Mouse (Mus musculus) forebrain, embryonic 11.5 days (tissue): ENCODE results near the gene Cuedc1. TPM values are rescaled to one million over a fixed set of nuclear protein-coding genes. Genes with fewer than 3 reads are reported as not detected.

ENCODE experiments used
- ATAC-seq: fragments of 200-750 bp; cut with Nextera tagmentation; replicated peaks from 2 replicates; pipeline ENCODE4 v1.8.0; 2017; ENCODE audit warnings: moderate TSS enrichment; ENCODE audit not compliant: low FRiP score
- DNase-seq: peaks from one replicate; pipeline ENCODE4 v3.0.0-alpha.2; 2017; ENCODE audit warnings: low spot score
- H3K27ac ChIP-seq: fragments of 300-500 bp; sonication (generic); 2 replicates; pipeline ENCODE4 v1.5.1; 2014; ENCODE audit warnings: low read depth, low read length
- H3K27me3 ChIP-seq: fragments of 300-500 bp; sonication (generic); 2 replicates; pipeline ENCODE4 v1.6.1; 2014; ENCODE audit warnings: mild to moderate bottlenecking, low read length, mixed read lengths; ENCODE audit not compliant: control insufficient read depth, insufficient read depth
- H3K36me3 ChIP-seq: fragments of 300-500 bp; sonication (generic); 2 replicates; pipeline ENCODE4 v1.6.1; 2014; ENCODE audit warnings: mild to moderate bottlenecking, low read length, moderate library complexity, mixed read lengths; ENCODE audit not compliant: control insufficient read depth, insufficient read depth
- H3K4me1 ChIP-seq: fragments of 300-500 bp; sonication (generic); replicated peaks from 2 replicates; pipeline ENCODE4 v1.6.1; 2014; ENCODE audit warnings: low read length, mixed read lengths; ENCODE audit not compliant: control insufficient read depth, insufficient read depth
- H3K4me2 ChIP-seq: fragments of 300-500 bp; sonication (generic); 2 replicates; pipeline ENCODE4 v1.6.1; 2014; ENCODE audit warnings: low read depth, mild to moderate bottlenecking, low read length, moderate library complexity, mixed read lengths; ENCODE audit not compliant: severe bottlenecking
- H3K4me3 ChIP-seq: fragments of 300-500 bp; sonication (generic); 2 replicates; pipeline ENCODE4 v1.5.1; 2014; ENCODE audit warnings: low read depth, low read length
- H3K9ac ChIP-seq: fragments of 300-500 bp; sonication (generic); 2 replicates; pipeline ENCODE4 v1.6.1; 2014; ENCODE audit warnings: low read length
- H3K9me3 ChIP-seq: fragments of 300-500 bp; sonication (generic); 2 replicates; pipeline ENCODE4 v1.6.1; 2016; ENCODE audit warnings: low read length, mixed read lengths; ENCODE audit not compliant: control insufficient read depth
- WGBS: fragments of 180-500 bp; shearing (Covaris S2); extraction: QIAGEN DNeasy Blood & Tissue Kit; methylation state at CpG from one replicate; pipeline ENCODE4 v1.1.7; 2014; 5-methylcytosine and 5-hydroxymethylcytosine counted together
- polyA plus RNA-seq: library from polyadenylated mRNA; unstranded; fragments of >200 nt; fragmentation: Nextera tagmentation; extraction: Ambion mirVana; gene quantifications from 2 replicates; pipeline ENCODE4 v1.2.1, GENCODE M21; 2014

Gene Cuedc1
- polyA plus RNA-seq, 1 experiment from 2014 or later: 26.2 TPM

DNA sequence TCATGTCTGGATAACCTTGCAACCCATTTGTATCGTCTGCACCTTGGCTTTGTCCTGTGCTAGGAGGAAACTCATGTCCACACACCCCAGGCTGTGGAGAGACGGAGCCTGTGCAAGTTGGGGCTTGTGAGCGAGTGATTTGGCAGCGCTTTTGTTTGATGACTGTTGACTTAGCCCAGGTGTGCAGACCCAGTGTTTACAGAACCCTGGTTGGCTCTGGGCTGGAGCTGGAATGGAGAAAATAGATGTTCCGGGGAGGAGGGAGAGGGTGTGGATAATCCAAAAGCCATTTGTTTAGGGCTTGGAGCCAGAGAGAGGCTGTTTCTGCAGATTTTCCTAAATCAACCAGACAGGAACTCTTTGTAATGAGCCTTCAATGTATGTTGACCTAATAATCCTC, 56.0 kb downstream of the Cuedc1 start:
- no peak overlapping the region for H3K4me3 ChIP-seq
- DNase-seq (no peak), ATAC-seq (no peak)
- no peaks in the 10 kb centered on the region for H3K9me3 ChIP-seq
- WGBS: 74% methylated on average over 5 of the region's 5 CpGs
- peaks cover 25% of the 10 kb centered on the region for H3K4me1 ChIP-seq
- H3K36me3 ChIP-seq: no peaks in the 10 kb centered on the region
- no peak overlapping the region for H3K9ac ChIP-seq
- H3K27me3 ChIP-seq: no peaks in the 10 kb centered on the region
- no peak overlapping the region for H3K27ac ChIP-seq
- no peak overlapping the region for H3K4me2 ChIP-seq

DNA sequence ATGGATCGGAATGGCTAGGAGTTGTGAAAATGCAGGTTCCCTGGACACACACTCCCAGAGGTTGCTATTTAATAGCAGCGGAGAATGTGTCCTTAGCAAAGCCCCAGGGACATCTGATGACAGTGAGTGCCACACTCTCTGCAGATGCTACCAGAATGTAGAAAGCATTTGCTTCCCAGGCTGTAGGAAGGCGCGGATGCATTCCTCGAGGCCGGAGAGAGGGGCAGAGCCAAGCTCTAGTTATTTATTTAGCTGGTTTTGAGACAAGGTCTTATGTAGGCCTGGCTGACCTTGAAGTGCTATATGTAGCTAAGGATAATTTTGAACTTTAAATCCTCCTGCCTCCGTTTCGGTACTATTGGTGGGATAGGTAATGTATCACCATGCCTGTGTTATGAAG, 56.6 kb downstream of the Cuedc1 start:
- Histone ChIP-seq H3K27ac (no peak overlapping the region), H3K27me3 (no peaks in the 10 kb centered on the region), H3K9me3 (no peaks in the 10 kb centered on the region), H3K4me1 (peaks cover 21% of the 10 kb centered on the region), H3K36me3 (no peaks in the 10 kb centered on the region), H3K9ac (no peak overlapping the region), H3K4me2 (no peak overlapping the region), H3K4me3 (no peak overlapping the region)
- no peak for DNase-seq
- WGBS: 84% methylated on average over 8 of the region's 8 CpGs
- ATAC-seq: no peak

DNA sequence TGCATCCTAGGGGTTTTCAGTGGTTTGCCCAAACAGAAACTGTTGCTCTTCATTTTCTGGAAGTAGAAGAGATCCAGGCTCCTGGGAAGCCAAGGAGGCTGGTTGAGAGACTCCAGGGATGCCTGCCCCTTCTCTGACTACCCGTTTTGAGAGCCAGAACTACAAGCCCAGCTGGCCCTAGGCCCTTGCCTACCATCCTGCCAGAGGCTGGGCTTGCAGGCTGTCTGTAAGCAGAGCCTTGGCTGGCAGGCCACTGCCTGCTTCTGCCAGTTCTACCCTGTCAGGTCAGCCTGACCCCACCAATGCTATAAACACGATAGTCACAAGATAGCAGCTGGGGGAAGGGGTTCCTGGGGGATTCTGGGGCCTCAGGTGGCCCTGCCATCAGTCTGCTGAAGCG, 57.6 kb downstream of the Cuedc1 start:
- H3K4me1 ChIP-seq: peaks cover 25% of the 10 kb centered on the region
- no peak overlapping the region for H3K27ac ChIP-seq
- WGBS: 66% methylated on average over 3 of the region's 3 CpGs

DNA sequence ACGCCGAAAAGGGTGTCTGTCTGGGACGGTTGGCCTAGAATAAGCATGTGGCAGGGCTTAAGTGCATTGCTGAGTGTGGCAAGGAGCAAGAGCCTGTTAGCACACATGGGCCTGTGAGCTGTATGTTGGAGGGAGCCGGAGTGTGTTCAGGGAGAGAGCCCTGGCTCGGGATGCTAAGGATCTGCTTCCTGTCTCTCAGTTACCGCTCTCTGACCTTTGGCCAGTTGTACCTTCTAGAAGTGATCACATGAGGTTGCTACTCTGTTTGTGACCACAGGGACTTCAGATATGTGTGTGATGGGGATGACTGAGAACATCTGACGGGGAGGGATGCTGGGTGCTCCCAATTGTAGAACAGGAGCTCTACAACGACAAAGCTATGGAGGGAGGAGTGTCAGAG, 58.1 kb downstream of the Cuedc1 start:
- ATAC-seq: no peak
- Histone ChIP-seq H3K4me1 (peaks cover 28% of the 10 kb centered on the region), H3K36me3 (no peaks in the 10 kb centered on the region), H3K9me3 (no peaks in the 10 kb centered on the region), H3K4me2 (no peak overlapping the region), H3K27ac (no peak overlapping the region), H3K27me3 (no peaks in the 10 kb centered on the region), H3K9ac (no peak overlapping the region), H3K4me3 (no peak overlapping the region)
- DNase-seq: no peak
- 71% methylated on average over 8 of the region's 8 CpGs for WGBS

More for the DNA sequence above, 57.6 kb downstream of the Cuedc1 start:
- Histone ChIP-seq H3K9ac (no peak overlapping the region), H3K27me3 (no peaks in the 10 kb centered on the region), H3K9me3 (no peaks in the 10 kb centered on the region), H3K36me3 (no peaks in the 10 kb centered on the region), H3K4me2 (no peak overlapping the region), H3K4me3 (no peak overlapping the region)
- DNase-seq (no peak), ATAC-seq (no peak)

DNA sequence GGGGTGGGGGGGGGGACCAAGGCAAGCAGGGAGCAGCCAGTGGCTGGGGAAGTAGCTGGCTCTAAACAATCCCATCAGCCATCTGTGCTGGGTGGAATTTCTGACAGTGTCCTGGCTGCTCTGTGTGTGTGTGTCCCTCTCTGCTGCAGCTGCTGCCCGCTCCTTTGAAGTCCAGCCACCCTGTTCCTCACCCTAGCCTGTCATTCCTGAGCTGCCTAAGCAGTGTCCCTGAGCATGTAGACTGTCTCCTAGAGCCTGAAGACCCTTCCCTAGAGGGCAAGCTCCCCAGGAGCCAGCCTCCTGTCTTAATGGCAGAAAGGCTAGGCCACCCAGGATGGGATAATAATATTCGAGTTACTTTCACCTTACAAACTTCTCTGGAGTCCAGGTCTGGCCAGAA, 58.5 kb downstream of the Cuedc1 start:
- no peak overlapping the region for H3K4me3 ChIP-seq
- no peak overlapping the region for H3K9ac ChIP-seq
- peaks cover 26% of the 10 kb centered on the region for H3K4me1 ChIP-seq
- WGBS: 64% methylated on average over 2 of the region's 2 CpGs
- H3K27me3 ChIP-seq: no peaks in the 10 kb centered on the region
- DNase-seq: no peak
- no peak overlapping the region for H3K27ac ChIP-seq
- ATAC-seq: no peak
- no peaks in the 10 kb centered on the region for H3K36me3 ChIP-seq
- H3K4me2 ChIP-seq: no peak overlapping the region
- no peaks in the 10 kb centered on the region for H3K9me3 ChIP-seq

DNA sequence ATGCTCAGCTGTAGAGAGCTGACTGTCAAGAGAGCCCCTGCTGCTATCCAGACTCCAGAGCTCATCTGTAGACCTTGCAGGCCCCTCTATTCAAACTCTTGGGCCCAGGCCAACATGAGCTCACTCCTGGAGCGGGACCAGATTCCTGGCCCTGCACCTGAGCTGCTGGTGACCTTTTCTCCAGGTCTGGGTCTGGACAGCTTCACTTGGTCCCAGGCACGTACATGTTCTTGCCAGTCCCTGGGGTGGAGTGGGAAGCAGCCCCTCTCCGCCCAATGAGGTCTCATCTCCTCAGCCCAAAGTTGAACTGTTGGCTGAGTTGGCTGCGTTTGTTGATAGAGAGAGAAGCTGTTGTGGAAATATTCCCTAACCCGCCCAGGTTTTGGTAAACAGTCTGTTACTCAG, 61.0 kb downstream of the Cuedc1 start:
- no peak overlapping the region for H3K4me2 ChIP-seq
- no peak overlapping the region for H3K4me3 ChIP-seq
- DNase-seq (no peak), ATAC-seq (no peak)
- WGBS: 88% methylated on average over 5 of the region's 5 CpGs
- H3K9me3 ChIP-seq: no peaks in the 10 kb centered on the region
- H3K9ac ChIP-seq: no peak overlapping the region
- H3K36me3 ChIP-seq: no peaks in the 10 kb centered on the region
- no peak overlapping the region for H3K27ac ChIP-seq
- H3K27me3 ChIP-seq: no peaks in the 10 kb centered on the region
- H3K4me1 ChIP-seq: peaks cover 27% of the 10 kb centered on the region

DNA sequence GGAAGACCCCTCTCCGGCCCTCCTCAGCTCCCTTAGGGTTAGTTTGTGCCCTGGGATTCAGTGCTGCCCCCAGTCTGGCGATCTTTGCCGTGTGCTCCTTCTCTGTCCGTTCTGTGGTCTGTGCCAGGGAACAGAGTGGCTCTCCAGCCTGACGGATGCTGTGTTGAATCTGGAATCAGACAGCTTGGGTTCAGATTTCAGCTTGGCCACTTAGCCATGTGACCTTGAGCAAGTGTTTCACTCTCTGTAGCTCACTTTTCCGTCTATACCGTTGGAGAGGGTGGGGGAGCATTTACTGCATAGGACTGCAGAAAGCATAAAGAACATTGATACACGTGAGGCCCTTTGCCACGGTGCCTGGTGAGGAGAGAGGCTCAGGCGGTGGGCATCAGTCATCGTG, 61.5 kb downstream of the Cuedc1 start:
- H3K4me1 ChIP-seq: peaks cover 27% of the 10 kb centered on the region
- no peak overlapping the region for H3K9ac ChIP-seq

DNA sequence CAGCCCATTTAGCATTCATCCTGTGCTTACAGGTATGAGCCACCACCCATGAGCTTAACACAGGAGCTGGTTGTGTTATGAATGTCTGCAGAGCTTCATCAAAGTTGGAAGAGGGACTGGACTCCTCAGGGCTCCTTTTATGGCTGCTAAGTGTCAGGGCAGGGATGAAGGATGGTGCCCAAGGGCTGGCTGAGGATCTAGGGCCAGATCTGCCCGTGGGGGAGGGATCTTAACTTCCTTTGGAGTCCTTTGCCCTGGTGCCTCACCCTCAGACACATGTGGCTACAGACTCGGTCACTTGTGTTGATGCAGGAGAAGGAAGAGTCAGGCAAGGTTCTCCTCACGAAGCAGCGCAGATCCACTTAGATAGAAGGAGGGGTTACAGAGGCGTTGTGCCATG, 62.5 kb downstream of the Cuedc1 start:
- Histone ChIP-seq H3K27me3 (no peaks in the 10 kb centered on the region), H3K4me2 (peak overlapping the region; percentile 54), H3K27ac (peak overlapping the region; percentile 86; the same call in 1 of the 2 replicates), H3K9ac (no peak overlapping the region), H3K4me1 (peaks cover 27% of the 10 kb centered on the region), H3K4me3 (no peak overlapping the region), H3K9me3 (no peaks in the 10 kb centered on the region), H3K36me3 (no peaks in the 10 kb centered on the region)
- ATAC-seq: no peak
- 43% methylated on average over 5 of the region's 5 CpGs for WGBS
- no peak for DNase-seq

More for the DNA sequence above, 61.5 kb downstream of the Cuedc1 start:
- Histone ChIP-seq H3K4me3 (no peak overlapping the region), H3K4me2 (no peak overlapping the region), H3K9me3 (no peaks in the 10 kb centered on the region), H3K27ac (no peak overlapping the region), H3K36me3 (no peaks in the 10 kb centered on the region), H3K27me3 (no peaks in the 10 kb centered on the region)
- DNase-seq: no peak
- WGBS: 83% methylated on average over 11 of the region's 11 CpGs
- no peak for ATAC-seq

DNA sequence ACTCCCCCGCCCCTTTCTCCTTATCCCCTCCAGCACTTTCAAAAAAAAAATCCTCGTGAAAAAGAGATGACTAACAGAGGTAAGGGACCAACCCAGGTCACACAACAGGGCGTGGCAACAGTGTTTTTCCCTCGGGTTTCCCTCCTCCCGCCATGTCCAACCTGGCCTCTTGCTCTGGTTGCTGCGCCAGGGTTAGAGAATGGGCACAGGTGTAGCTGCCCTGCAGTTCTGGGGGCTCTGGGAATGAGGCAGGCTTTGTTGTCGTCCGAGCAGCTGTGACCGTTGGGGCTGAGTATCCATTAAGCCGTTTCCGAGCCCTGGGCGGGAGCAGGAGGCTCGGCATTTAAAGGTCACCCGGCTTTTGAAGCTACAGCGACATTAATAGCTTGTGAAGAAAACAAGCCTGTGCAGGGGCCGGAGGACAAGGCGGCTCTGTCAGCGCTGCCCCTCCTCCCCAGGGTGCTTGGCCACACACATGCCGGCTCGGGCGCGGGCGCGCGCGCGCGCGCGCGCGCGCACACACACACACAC, 63.3 kb downstream of the Cuedc1 start:
- peak overlapping the region; percentile 28 for H3K4me3 ChIP-seq
- H3K27ac ChIP-seq: peak overlapping the region; percentile 86
- ATAC-seq (peak; percentile 75), DNase-seq (peak; percentile 86)
- peak overlapping the region; percentile 54 for H3K4me2 ChIP-seq
- 0% methylated on average over 18 of the region's 33 CpGs for WGBS
- no peaks in the 10 kb centered on the region for H3K27me3 ChIP-seq
- no peaks in the 10 kb centered on the region for H3K36me3 ChIP-seq
- peaks cover 27% of the 10 kb centered on the region for H3K4me1 ChIP-seq
- peak overlapping the region; percentile 48 for H3K9ac ChIP-seq
- no peaks in the 10 kb centered on the region for H3K9me3 ChIP-seq
